Comparison of ENCODE assay signal across 14 mouse cellular contexts in genomic region chr9:107504662-107505537, GRCm38 (mm10). TPM values are rescaled to one million over a fixed set of nuclear protein-coding genes. Genes with fewer than 3 reads are reported as not detected.
DNase-seq lines count a peak whose midpoint lies in the region; ATAC-seq lines count a peak whose summit lies in the region.
"Had no signal": no experiment of that assay in that cellular context is flagged by ENCODE, and none has a peak within 500 bp of the region (broad histone marks: within the 10 kb centered on the region; RNA-seq: fewer than 3 reads in every experiment).

No protein-coding gene starts in this region.

- H3K4me3 ChIP-seq in hindbrain, embryonic 12.5 days = no peak overlapping the region
- no peak overlapping the region for H3K4me3 ChIP-seq in intestine, embryonic 15.5 days (replicated peaks)
- H3K4me3 ChIP-seq: heart, adult 2 months; layer of hippocampus, adult 2 months; limb, embryonic 13.5 days; myocyte had no signal

- peak overlapping the region; percentile 70 for H3K27ac ChIP-seq in hindbrain, embryonic 12.5 days
- no peak overlapping the region for H3K27ac ChIP-seq in intestine, embryonic 15.5 days
- H3K27ac ChIP-seq: heart, adult 2 months; layer of hippocampus, adult 2 months; limb, embryonic 13.5 days had no signal

- DNase-seq in cerebellum, postnatal 10 days = peak; percentile 73 to 79
- no peak for DNase-seq in cerebellum, adult 11 months
- peak; percentile 17 for DNase-seq in 3T3-L1 (ENCODE audit: low read depth, low spot score)
- peak; percentile 22 for DNase-seq in brain, adult 2 months (ENCODE audit: low read depth, low spot score)
- DNase-seq in frontal cortex, postnatal 10 days (ENCODE audit: low spot score in 2 of 2) = no peak
- no peak for DNase-seq in frontal cortex, postnatal 14 days (ENCODE audit: low spot score in 2 of 2)
- DNase-seq: heart, adult 2 months; right cerebral cortex, postnatal 4 days had no signal

- peaks cover 58% of the 10 kb centered on the region for H3K4me1 ChIP-seq in hindbrain, embryonic 12.5 days
- H3K4me1 ChIP-seq in intestine, embryonic 15.5 days (replicated peaks) = no peaks in the 10 kb centered on the region

- H3K36me3 ChIP-seq in hindbrain, embryonic 12.5 days = no peaks in the 10 kb centered on the region
- H3K36me3 ChIP-seq in intestine, embryonic 15.5 days = no peaks in the 10 kb centered on the region
- H3K36me3 ChIP-seq: limb, embryonic 13.5 days had no signal

- peaks cover 5% of the 10 kb centered on the region; the same call in 1 of the 2 replicates for H3K27me3 ChIP-seq in hindbrain, embryonic 12.5 days
- peaks cover 3% of the 10 kb centered on the region; the same call in 1 of the 2 replicates for H3K27me3 ChIP-seq in intestine, embryonic 15.5 days (replicated peaks)

- peak; percentile 57; the same call in 1 of the 2 replicates for ATAC-seq in hindbrain, embryonic 12.5 days (ENCODE audit: low FRiP score)
- no peak for ATAC-seq in intestine, embryonic 15.5 days
- ATAC-seq: lung, postnatal 0 days had no signal

- no peaks in the 10 kb centered on the region for H3K9me3 ChIP-seq in hindbrain, embryonic 12.5 days (replicated peaks)
- H3K9me3 ChIP-seq in intestine, embryonic 15.5 days = no peaks in the 10 kb centered on the region
- H3K9me3 ChIP-seq: limb, embryonic 13.5 days had no signal

- no peak overlapping the region for H3K9ac ChIP-seq in hindbrain, embryonic 12.5 days
- H3K9ac ChIP-seq in intestine, embryonic 15.5 days = no peak overlapping the region
- H3K9ac ChIP-seq: limb, embryonic 13.5 days had no signal

- H3K4me2 ChIP-seq in hindbrain, embryonic 12.5 days (replicated peaks) = no peak overlapping the region
- no peak overlapping the region for H3K4me2 ChIP-seq in intestine, embryonic 15.5 days (replicated peaks)
- H3K4me2 ChIP-seq: limb, embryonic 13.5 days had no signal

- WGBS in hindbrain, embryonic 12.5 days = 55% methylated on average over 19 of the region's 19 CpGs
- WGBS in intestine, embryonic 15.5 days = 82% methylated on average over 19 of the region's 19 CpGs

RNA-seq across cellular contexts. Expression of gene Tmem115, which starts 28.8 kb away (rescaled TPM):
- polyA plus RNA-seq in hindbrain, embryonic 12.5 days (2016; fragmentation: Nextera tagmentation; extraction: Ambion mirVana) = 48.1 and 50.4 TPM in 2 replicates
- 42.2 and 43.0 TPM in 2 replicates for polyA plus RNA-seq in intestine, embryonic 15.5 days (2015; fragmentation: Nextera tagmentation; extraction: Ambion mirVana)

RNA-seq across cellular contexts. Expression of gene Cyb561d2, which starts 37.1 kb away (rescaled TPM):
- 21.9 and 22.6 TPM in 2 replicates for polyA plus RNA-seq in hindbrain, embryonic 12.5 days (2016; fragmentation: Nextera tagmentation; extraction: Ambion mirVana)
- 31.2 and 35.8 TPM in 2 replicates for polyA plus RNA-seq in intestine, embryonic 15.5 days (2015; fragmentation: Nextera tagmentation; extraction: Ambion mirVana)

RNA-seq across cellular contexts. Expression of gene Nprl2, which starts 37.1 kb away (rescaled TPM):
- polyA plus RNA-seq in hindbrain, embryonic 12.5 days (2016; fragmentation: Nextera tagmentation; extraction: Ambion mirVana) = 47.5 and 50.5 TPM in 2 replicates
- polyA plus RNA-seq in intestine, embryonic 15.5 days (2015; fragmentation: Nextera tagmentation; extraction: Ambion mirVana) = 33.9 and 36.9 TPM in 2 replicates

RNA-seq across cellular contexts. Expression of gene Zmynd10, which starts 42.2 kb away (rescaled TPM):
- polyA plus RNA-seq in hindbrain, embryonic 12.5 days (2016; fragmentation: Nextera tagmentation; extraction: Ambion mirVana) = 3.6 and 4.3 TPM in 2 replicates
- 0.67 and 0.68 TPM in 2 replicates for polyA plus RNA-seq in intestine, embryonic 15.5 days (2015; fragmentation: Nextera tagmentation; extraction: Ambion mirVana)

RNA-seq across cellular contexts. Expression of gene Rassf1, which starts 46.5 kb away (rescaled TPM):
- polyA plus RNA-seq in hindbrain, embryonic 12.5 days (2016; fragmentation: Nextera tagmentation; extraction: Ambion mirVana) = 37.3 and 39.9 TPM in 2 replicates
- 51.7 and 52.7 TPM in 2 replicates for polyA plus RNA-seq in intestine, embryonic 15.5 days (2015; fragmentation: Nextera tagmentation; extraction: Ambion mirVana)

Comparison
In these comparisons a context has a peak if more than half of its experiments do, and no peak if none do; other contexts are left out.
1. DNase-seq: peak in cerebellum, postnatal 10 days (2 of 2), 3T3-L1 (single experiment) and brain, adult 2 months (single experiment); none in cerebellum, adult 11 months (single experiment), frontal cortex, postnatal 10 days (0 of 2) and frontal cortex, postnatal 14 days (0 of 2).